ENCODE assay signal across 8 mouse cellular contexts in genomic region chr7:102268395-102268748, GRCm38 (mm10). TPM values are rescaled to one million over a fixed set of nuclear protein-coding genes. Genes with fewer than 3 reads are reported as not detected.
DNase-seq lines count a peak whose midpoint lies in the region; ATAC-seq and TF ChIP-seq lines count a peak whose summit lies in the region.

No protein-coding gene starts in this region.

- TF ChIP-seq POLR2A in CH12.LX (IDR thresholded peaks at IDR 0.05; ENCODE audit: low read depth, low read length): no peak

- TF ChIP-seq RAD21 in CH12.LX (IDR thresholded peaks at IDR 0.05; ENCODE audit: low read depth, low read length): no peak

- peak overlapping the region; percentile 77 for H3K9ac ChIP-seq in heart, embryonic 11.5 days (ENCODE audit: low read depth, low read length)
- H3K9ac ChIP-seq in CH12.LX (ENCODE audit: insufficient read depth, low read depth): peak overlapping the region; percentile 48
- peak overlapping the region; percentile 78 for H3K9ac ChIP-seq in forebrain, embryonic 13.5 days
- H3K9ac ChIP-seq in liver, embryonic 14.5 days (replicated peaks): peak overlapping the region; percentile 95

- H3K27me3 ChIP-seq in heart, embryonic 11.5 days (ENCODE audit: control insufficient read depth, insufficient read depth, low read length): no peaks in the 10 kb centered on the region
- H3K27me3 ChIP-seq in CH12.LX (replicated peaks): peaks cover 6% of the 10 kb centered on the region
- peaks cover 3% of the 10 kb centered on the region; the same call in 1 of the 2 replicates for H3K27me3 ChIP-seq in forebrain, embryonic 13.5 days
- H3K27me3 ChIP-seq in liver, embryonic 14.5 days (ENCODE audit: control insufficient read depth, insufficient read depth, low read length): no peaks in the 10 kb centered on the region

- no peak for TF ChIP-seq CTCF in CH12.LX (conservative IDR thresholded peaks at IDR 0.05 in 1 of 2, IDR thresholded peaks at IDR 0.05 in 1 of 2; ENCODE audit: low read depth in 2 of 2, low read length in 2 of 2)
- TF ChIP-seq CTCF in liver, embryonic 14.5 days (IDR thresholded peaks at IDR 0.05; ENCODE audit: low read depth): no peak

- no peak for ATAC-seq in heart, embryonic 11.5 days (replicated peaks; ENCODE audit: insufficient number of reproducible peaks, low FRiP score, low TSS enrichment)
- no peak for ATAC-seq in forebrain, embryonic 13.5 days
- no peak for ATAC-seq in liver, embryonic 14.5 days (ENCODE audit: insufficient read depth)

- H3K4me1 ChIP-seq in heart, embryonic 11.5 days (ENCODE audit: control insufficient read depth, insufficient read depth, low read length): no peaks in the 10 kb centered on the region
- H3K4me1 ChIP-seq in CH12.LX (ENCODE audit: control insufficient read depth in 1 of 2, insufficient read depth in 2 of 2): peaks cover 0 to 20% of the 10 kb centered on the region in 2 experiments; a peak in 2 of 4 replicates
- H3K4me1 ChIP-seq in forebrain, embryonic 13.5 days: peaks cover 8% of the 10 kb centered on the region
- peaks cover 33 to 43% of the 10 kb centered on the region in 2 experiments for H3K4me1 ChIP-seq in liver, embryonic 14.5 days (replicated peaks; ENCODE audit: control insufficient read depth in 2 of 2, insufficient read depth in 2 of 2, low read length in 1 of 2)

- no peak for DNase-seq in heart, postnatal 4 days
- DNase-seq in CH12.LX (ENCODE audit: extremely low read depth): no peak
- DNase-seq in liver, embryonic 14.5 days (ENCODE audit: low read depth in 3 of 3, low spot score in 3 of 3): no peak
- no peak for DNase-seq in T-cell, adult 2 months (ENCODE audit: low spot score)
- DNase-seq in cerebellum, adult 9-11 months: no peak
- DNase-seq in spleen, postnatal 10 days (ENCODE audit: low spot score in 2 of 2): no peak

- peak overlapping the region; percentile 84 for H3K4me3 ChIP-seq in heart, embryonic 11.5 days (ENCODE audit: low read depth, low read length)
- H3K4me3 ChIP-seq in CH12.LX (replicated peaks in 1 of 3; ENCODE audit: low read depth in 2 of 3, low read length in 2 of 3, poor library complexity in 1 of 3): peak overlapping the region; percentile 69 to 78 (median 71)
- peak overlapping the region; percentile 77 for H3K4me3 ChIP-seq in forebrain, embryonic 13.5 days
- peak overlapping the region; percentile 74 to 96 for H3K4me3 ChIP-seq in liver, embryonic 14.5 days (ENCODE audit: insufficient read depth in 1 of 2, low read depth in 2 of 2, low read length in 2 of 2)

- WGBS in heart, embryonic 11.5 days (ENCODE audit: insufficient replicate concordance): 5% methylated on average over 12 of the region's 12 CpGs
- WGBS in forebrain, embryonic 13.5 days: 6% methylated on average over 12 of the region's 12 CpGs
- 5% methylated on average over 12 of the region's 12 CpGs for WGBS in liver, embryonic 14.5 days (ENCODE audit: insufficient replicate concordance)

- in situ Hi-C loops in CH12.LX (cut with MboI; ENCODE audit: low pct_ligation_motif_present, low pct_unique_long_range_greater_than_20kb, low sequenced_read_pairs): loop anchor here (5.0 to 25.0 kb wide), 2 partner anchors 154 to 606 kb away; partner anchors contain the start of gene Clpb

- peak overlapping the region; percentile 98 for H3K4me2 ChIP-seq in heart, embryonic 11.5 days
- peak overlapping the region; percentile 77 for H3K4me2 ChIP-seq in CH12.LX (ENCODE audit: insufficient read depth, low read depth, poor library complexity, severe bottlenecking)
- peak overlapping the region; percentile 98 for H3K4me2 ChIP-seq in forebrain, embryonic 13.5 days
- H3K4me2 ChIP-seq in liver, embryonic 14.5 days (ENCODE audit: low read depth): peak overlapping the region; percentile 82

- no peak overlapping the region for H3K27ac ChIP-seq in heart, embryonic 11.5 days (ENCODE audit: low read depth, low read length)
- H3K27ac ChIP-seq in CH12.LX (ENCODE audit: insufficient read depth, low read depth): no peak overlapping the region
- H3K27ac ChIP-seq in forebrain, embryonic 13.5 days: no peak overlapping the region
- H3K27ac ChIP-seq in liver, embryonic 14.5 days: no peak overlapping the region

- no peaks in the 10 kb centered on the region for H3K36me3 ChIP-seq in heart, embryonic 11.5 days (ENCODE audit: control insufficient read depth, insufficient read depth, low read length)
- peaks cover 0 to 5% of the 10 kb centered on the region in 2 experiments for H3K36me3 ChIP-seq in CH12.LX (replicated peaks in 1 of 2; ENCODE audit: control insufficient read depth in 1 of 2, insufficient read depth in 1 of 2, low read length in 1 of 2)
- no peaks in the 10 kb centered on the region for H3K36me3 ChIP-seq in forebrain, embryonic 13.5 days (ENCODE audit: poor library complexity, severe bottlenecking)
- no peaks in the 10 kb centered on the region for H3K36me3 ChIP-seq in liver, embryonic 14.5 days (replicated peaks; ENCODE audit: control insufficient read depth, insufficient read depth, low read depth)

- H3K9me3 ChIP-seq in heart, embryonic 11.5 days (replicated peaks; ENCODE audit: control insufficient read depth, low read length): no peaks in the 10 kb centered on the region
- H3K9me3 ChIP-seq in CH12.LX (replicated peaks; ENCODE audit: low read length): no peaks in the 10 kb centered on the region
- H3K9me3 ChIP-seq in forebrain, embryonic 13.5 days (replicated peaks): no peaks in the 10 kb centered on the region
- H3K9me3 ChIP-seq in liver, embryonic 14.5 days (ENCODE audit: control insufficient read depth, low read length): no peaks in the 10 kb centered on the region

- no peaks in the 10 kb centered on the region for H3K79me2 ChIP-seq in CH12.LX (replicated peaks; ENCODE audit: control insufficient read depth, extremely low read depth, insufficient read depth, poor library complexity, severe bottlenecking)

- no peak for TF ChIP-seq EP300 in CH12.LX (IDR thresholded peaks at IDR 0.05; ENCODE audit: low read length)
- TF ChIP-seq EP300 in liver, embryonic 14.5 days (IDR thresholded peaks at IDR 0.05; ENCODE audit: low read depth): no peak

- dilution Hi-C loops in CH12.LX (cut with MboI; ENCODE audit: extremely low pct_ligation_motif_present, extremely low pct_unique_long_range_greater_than_20kb, low sequenced_read_pairs): no loop called here

TF ChIP-seq in CH12.LX, 34 proteins besides CTCF, POLR2A, EP300 and RAD21 (continues in another document):
- TF ChIP-seq BHLHE40 (IDR thresholded peaks at IDR 0.05; ENCODE audit: low read depth, low read length) (no peak), ZC3H11A (IDR thresholded peaks at IDR 0.05; ENCODE audit: low read depth, low read length) (no peak), TCF12 (IDR thresholded peaks at IDR 0.05; ENCODE audit: low read depth, low read length) (no peak), MXI1 (IDR thresholded peaks at IDR 0.05; ENCODE audit: low read depth, low read length) (no peak), JUN (IDR thresholded peaks at IDR 0.05; ENCODE audit: insufficient read depth, low read depth, low read length) (no peak), ZMIZ1 (IDR thresholded peaks at IDR 0.05; ENCODE audit: low read depth, low read length) (no peak), NRF1 (IDR thresholded peaks at IDR 0.05; ENCODE audit: low read depth, low read length) (no peak), MAZ (IDR thresholded peaks at IDR 0.05; ENCODE audit: low read depth, low read length) (no peak), MEF2A (IDR thresholded peaks at IDR 0.05; ENCODE audit: borderline replicate concordance, low read depth, low read length) (no peak), GABPA (IDR thresholded peaks at IDR 0.05; ENCODE audit: insufficient replicate concordance, low read depth, low read length) (no peak), UBTF (IDR thresholded peaks at IDR 0.05; ENCODE audit: low read depth, low read length) (no peak)

RNA-seq across cellular contexts. Expression of gene Stim1, which starts 0.8 kb away (rescaled TPM):
- 9.1 and 13.5 TPM in 2 replicates for polyA plus RNA-seq in heart, embryonic 11.5 days (2014; fragmentation: Nextera tagmentation; extraction: Ambion mirVana)
- 10 to 100 TPM; 23.9 to 24.0 TPM for total RNA-seq in heart, postnatal 4 days (2021)
- total RNA-seq in CH12.LX (2012; rRNA removed) (8.9 and 10.2 TPM in 2 replicates), CH12.LX (2014; rRNA removed) (21.0 and 26.6 TPM in 2 replicates)
- 23.9 and 24.1 TPM in 2 replicates for polyA plus RNA-seq in CH12.LX (2012; ENCODE audit: insufficient read length, low read depth)
- 8.2 and 8.3 TPM in 2 replicates for polyA plus RNA-seq in forebrain, embryonic 13.5 days (2015; fragmentation: Nextera tagmentation; extraction: Ambion mirVana)
- polyA plus RNA-seq in liver, embryonic 14.5 days (2012; rRNA removed): 6.9 and 7.9 TPM in 2 replicates
- polyA plus RNA-seq in liver, embryonic 14.5 days (2014; fragmentation: Nextera tagmentation; extraction: Ambion mirVana): 9.3 and 11.2 TPM in 2 replicates

RNA-seq across cellular contexts. Expression of gene Rhog, which starts 12.5 kb away (rescaled TPM):
- polyA plus RNA-seq in heart, embryonic 11.5 days (2014; fragmentation: Nextera tagmentation; extraction: Ambion mirVana): 47.5 and 59.6 TPM in 2 replicates
- total RNA-seq in heart, postnatal 4 days (2021): 10 to 100 TPM; 37.0 to 39.2 TPM
- total RNA-seq in CH12.LX (2012; rRNA removed) (17.1 and 22.7 TPM in 2 replicates), CH12.LX (2014; rRNA removed) (9.6 and 12.2 TPM in 2 replicates)
- polyA plus RNA-seq in CH12.LX (2012; ENCODE audit: insufficient read length, low read depth): 109 and 118 TPM in 2 replicates
- polyA plus RNA-seq in forebrain, embryonic 13.5 days (2015; fragmentation: Nextera tagmentation; extraction: Ambion mirVana): 18.4 and 20.2 TPM in 2 replicates
- polyA plus RNA-seq in liver, embryonic 14.5 days (2012; rRNA removed): 31.4 and 35.9 TPM in 2 replicates
- polyA plus RNA-seq in liver, embryonic 14.5 days (2014; fragmentation: Nextera tagmentation; extraction: Ambion mirVana): 53.4 and 55.6 TPM in 2 replicates

RNA-seq across cellular contexts. Expression of gene Pgap2, which starts 58.4 kb away (rescaled TPM):
- 52.0 and 53.5 TPM in 2 replicates for polyA plus RNA-seq in heart, embryonic 11.5 days (2014; fragmentation: Nextera tagmentation; extraction: Ambion mirVana)
- 10 to 100 TPM; 43.2 to 47.4 TPM for total RNA-seq in heart, postnatal 4 days (2021)
- total RNA-seq in CH12.LX (2012; rRNA removed) (13.2 and 18.3 TPM in 2 replicates), CH12.LX (2014; rRNA removed) (20.3 and 23.7 TPM in 2 replicates)
- polyA plus RNA-seq in CH12.LX (2012; ENCODE audit: insufficient read length, low read depth): 26.1 and 38.5 TPM in 2 replicates
- polyA plus RNA-seq in forebrain, embryonic 13.5 days (2015; fragmentation: Nextera tagmentation; extraction: Ambion mirVana): 50.6 and 52.4 TPM in 2 replicates
- 14.5 and 15.4 TPM in 2 replicates for polyA plus RNA-seq in liver, embryonic 14.5 days (2012; rRNA removed)
- 18.0 and 20.2 TPM in 2 replicates for polyA plus RNA-seq in liver, embryonic 14.5 days (2014; fragmentation: Nextera tagmentation; extraction: Ambion mirVana)

RNA-seq across cellular contexts. Expression of gene Nup98, which starts 58.4 kb away (rescaled TPM):
- polyA plus RNA-seq in heart, embryonic 11.5 days (2014; fragmentation: Nextera tagmentation; extraction: Ambion mirVana): 36.1 and 36.5 TPM in 2 replicates
- total RNA-seq in heart, postnatal 4 days (2021): 10 to 100 TPM; 50.3 to 50.7 TPM
- total RNA-seq in CH12.LX (2012; rRNA removed): 24.6 and 27.3 TPM in 2 replicates
- total RNA-seq in CH12.LX (2014; rRNA removed): 23.9 and 25.0 TPM in 2 replicates
- 34.3 and 37.1 TPM in 2 replicates for polyA plus RNA-seq in CH12.LX (2012; ENCODE audit: insufficient read length, low read depth)
- polyA plus RNA-seq in forebrain, embryonic 13.5 days (2015; fragmentation: Nextera tagmentation; extraction: Ambion mirVana): 27.2 and 30.0 TPM in 2 replicates
- 7.0 and 8.8 TPM in 2 replicates for polyA plus RNA-seq in liver, embryonic 14.5 days (2012; rRNA removed)
- polyA plus RNA-seq in liver, embryonic 14.5 days (2014; fragmentation: Nextera tagmentation; extraction: Ambion mirVana): 16.3 and 17.4 TPM in 2 replicates
